Mouse (Mus musculus) embryonic facial prominence, embryonic 13.5 days (tissue): ENCODE results near the gene Sfn. TPM values are rescaled to one million over a fixed set of nuclear protein-coding genes. Genes with fewer than 3 reads are reported as not detected.
A peak's percentile ranks its signal among the peaks of the same experiment; 100 is the strongest.
"Not testable (repeated sequence)": the region's sequence is repeated elsewhere in the genome, so short reads cannot be mapped to it uniquely, and the experiment has no call there.

Experiments used
- ATAC-seq: fragments of 200-750 bp; cut with Nextera tagmentation; 2 replicates; pipeline ENCODE4 v1.8.0; 2017; ENCODE audit warnings: low read depth; ENCODE audit not compliant: insufficient number of reproducible peaks, insufficient read depth, low FRiP score, low TSS enrichment
- H3K27ac ChIP-seq: fragments of 300-500 bp; sonication (generic); 2 replicates; pipeline ENCODE4 v1.5.1; 2015; ENCODE audit warnings: moderate library complexity, mild to moderate bottlenecking, inconsistent platforms
- H3K27me3 ChIP-seq: fragments of 300-500 bp; sonication (generic); 2 replicates; pipeline ENCODE4 v1.6.1; 2015; ENCODE audit warnings: mild to moderate bottlenecking, inconsistent platforms
- H3K36me3 ChIP-seq: fragments of 300-500 bp; sonication (generic); 2 replicates; pipeline ENCODE4 v1.6.1; 2015; ENCODE audit warnings: mild to moderate bottlenecking, inconsistent platforms
- H3K4me1 ChIP-seq: fragments of 300-500 bp; sonication (generic); 2 replicates; pipeline ENCODE4 v1.6.1; 2015; ENCODE audit warnings: inconsistent platforms
- H3K4me2 ChIP-seq: fragments of 300-500 bp; sonication (generic); 2 replicates; pipeline ENCODE4 v1.6.1; 2015; ENCODE audit warnings: moderate library complexity, mild to moderate bottlenecking, inconsistent platforms
- H3K4me3 ChIP-seq: fragments of 300-500 bp; sonication (generic); 2 replicates; pipeline ENCODE4 v1.5.1; 2015; ENCODE audit warnings: mild to moderate bottlenecking, inconsistent platforms
- H3K9ac ChIP-seq: fragments of 300-500 bp; sonication (generic); 2 replicates; pipeline ENCODE4 v1.6.1; 2015; ENCODE audit warnings: mild to moderate bottlenecking, inconsistent platforms
- H3K9me3 ChIP-seq: fragments of 300-500 bp; sonication (generic); 2 replicates; pipeline ENCODE4 v1.6.1; 2016; ENCODE audit warnings: inconsistent platforms
- WGBS: fragments of 180-500 bp; shearing (Covaris S2); methylation state at CpG from one replicate; pipeline ENCODE4 v1.1.7; 2015; ENCODE audit warnings: mixed read lengths; 5-methylcytosine and 5-hydroxymethylcytosine counted together
- polyA plus RNA-seq: library from polyadenylated mRNA; unstranded; fragments of >200 nt; fragmentation: Nextera tagmentation; extraction: Ambion mirVana; gene quantifications from 2 replicates; pipeline ENCODE4 v1.2.1, GENCODE M21; 2015

The Sfn gene
- polyA plus RNA-seq, result 130 and 142 TPM in 2 replicates

- Histone ChIP-seq H3K9me3 (no peaks in the 10 kb centered on the region), H3K36me3 (peaks cover 31% of the 10 kb centered on the region), H3K27me3 (peaks cover 55% of the 10 kb centered on the region), H3K27ac (peak within 1 kb of the TSS; percentile 39; the same call in 1 of the 2 replicates), H3K9ac (peak within 1 kb of the TSS; percentile 54), H3K4me1 (peaks cover 38% of the 10 kb centered on the region), H3K4me2 (peak within 1 kb of the TSS; percentile 53), H3K4me3 (peak within 1 kb of the TSS; percentile 56)
- WGBS, result 3% methylated on average over 16 of the region's 16 CpGs
- no peak for ATAC-seq
These were observed at the start of gene Sfn for GRCm38 (mm10) chr4:133601721-133602218. Sfn (minus strand) TSS chr4:133602168.

- H3K4me1 ChIP-seq, result 0 out of 2 replicates have a peak, but pooled peaks cover 4% of the 10 kb centered on the region
- 0 out of 2 replicates have a peak, but pooled peaks cover 2% of the 10 kb centered on the region for H3K9me3 ChIP-seq
- H3K27me3 ChIP-seq, result no peaks in the 10 kb centered on the region
- 46% methylated on average over 10 of the region's 10 CpGs for WGBS
- H3K27ac ChIP-seq, result no peak overlapping the region
- H3K4me2 ChIP-seq, result no peak overlapping the region
- no peak overlapping the region for H3K9ac ChIP-seq
- ATAC-seq, result no peak
- H3K36me3 ChIP-seq, result no peaks in the 10 kb centered on the region
- no peak overlapping the region for H3K4me3 ChIP-seq
These were observed 49.5 kb upstream of the Sfn start for GRCm38 (mm10) chr4:133651445-133651844.

GRCm38 (mm10) chr4:133649989-133650699, 48.2 kb upstream of the Sfn start, which contains the start of gene Zdhhc18:
Zdhhc18 (minus strand) TSS chr4:133650154.
- 36% methylated on average over 7 of the region's 7 CpGs for WGBS
- ATAC-seq, result no peak
- Histone ChIP-seq H3K9me3 (peaks cover 7% of the 10 kb centered on the region; the same call in 1 of the 2 replicates), H3K4me1 (no peaks in the 10 kb centered on the region), H3K27me3 (no peaks in the 10 kb centered on the region), H3K27ac (peak within 1 kb of the TSS; percentile 33; the same call in 1 of the 2 replicates), H3K9ac (0 out of 2 replicates have a peak within 1 kb of the TSS, but pooled peaks have one; percentile 49), H3K4me3 (peak within 1 kb of the TSS; percentile 29), H3K4me2 (peak within 1 kb of the TSS; percentile 49), H3K36me3 (no peaks in the 10 kb centered on the region)

DNA sequence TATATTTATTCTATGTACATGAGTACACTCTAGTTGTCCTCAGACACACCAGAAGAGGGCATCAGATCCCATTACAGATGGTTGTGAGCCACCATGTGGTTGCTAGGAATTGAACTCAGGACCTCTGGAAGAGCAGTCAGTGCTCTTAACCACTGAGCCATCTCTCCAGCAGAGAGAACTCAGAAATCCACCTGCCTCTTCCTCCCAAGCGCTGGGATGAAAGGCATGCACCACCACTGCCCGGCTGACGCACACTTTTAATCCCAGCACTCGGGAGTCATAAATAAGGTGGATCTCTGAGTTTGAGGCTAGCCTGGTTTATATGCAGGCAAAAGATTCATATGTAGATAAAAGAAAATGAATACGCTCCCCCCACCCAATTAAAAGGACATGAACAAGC, 47.5 kb upstream of the Sfn start:
- not testable (repeated sequence) for ATAC-seq, H3K36me3 ChIP-seq, H3K4me1 ChIP-seq, H3K9ac ChIP-seq, H3K27me3 ChIP-seq
- H3K9me3 ChIP-seq, result peaks cover 10% of the 10 kb centered on the region; the same call in 1 of the 2 replicates
- peak overlapping the region; percentile 49 for H3K4me2 ChIP-seq
- 87% methylated on average over 5 of the region's 5 CpGs for WGBS
- peak overlapping the region; percentile 29 for H3K4me3 ChIP-seq
- peak overlapping the region; percentile 33; the same call in 1 of the 2 replicates for H3K27ac ChIP-seq

DNA sequence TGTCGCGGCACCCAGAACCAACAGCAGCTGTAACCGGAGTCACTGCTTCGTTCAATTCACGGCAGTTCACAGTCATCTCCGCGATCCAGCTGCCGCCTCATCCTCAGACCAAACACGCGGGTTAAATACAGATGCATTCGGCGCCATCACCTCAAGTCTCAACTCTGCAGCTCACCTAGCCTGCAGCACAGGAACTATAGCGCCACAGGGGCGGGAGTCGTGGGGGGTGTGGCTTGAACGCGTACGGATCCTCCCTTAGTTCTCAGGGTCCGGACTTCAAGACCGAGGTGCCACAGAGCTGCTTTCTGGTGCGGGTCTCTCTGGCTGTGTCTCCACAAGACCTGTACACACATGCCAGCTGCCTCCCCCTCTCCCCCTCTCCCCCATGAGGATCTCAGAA, 43.7 kb upstream of the Sfn start:
- H3K36me3 ChIP-seq, result no peaks in the 10 kb centered on the region
- no peak overlapping the region for H3K9ac ChIP-seq
- H3K4me1 ChIP-seq, result no peaks in the 10 kb centered on the region
- WGBS, result 35% methylated on average over 21 of the region's 21 CpGs
- H3K27ac ChIP-seq, result no peak overlapping the region
- peak overlapping the region; percentile 46 for H3K4me2 ChIP-seq
- peaks cover 17% of the 10 kb centered on the region for H3K9me3 ChIP-seq
- H3K27me3 ChIP-seq, result no peaks in the 10 kb centered on the region
- H3K4me3 ChIP-seq, result no peak overlapping the region
- no peak for ATAC-seq

- Histone ChIP-seq H3K4me2 (no peak overlapping the region), H3K27me3 (no peaks in the 10 kb centered on the region), H3K9ac (no peak overlapping the region), H3K36me3 (no peaks in the 10 kb centered on the region), H3K27ac (no peak overlapping the region), H3K4me3 (no peak overlapping the region), H3K4me1 (no peaks in the 10 kb centered on the region), H3K9me3 (peaks cover 17% of the 10 kb centered on the region)
- ATAC-seq, result no peak
- WGBS, result 84% methylated on average over 3 of the region's 3 CpGs
These were observed 43.2 kb upstream of the Sfn start for GRCm38 (mm10) chr4:133645195-133645594.

GRCm38 (mm10) chr4:133634043-133634410, 32.1 kb upstream of the Sfn start:
- H3K27ac ChIP-seq, result no peak overlapping the region
- H3K4me2 ChIP-seq, result no peak overlapping the region
- no peaks in the 10 kb centered on the region for H3K27me3 ChIP-seq
- WGBS, result 77% methylated on average over 5 of the region's 5 CpGs
- no peak overlapping the region; the same call in 1 of the 2 replicates for H3K9ac ChIP-seq
- ATAC-seq, result no peak
- H3K4me3 ChIP-seq, result no peak overlapping the region
- peaks cover 30% of the 10 kb centered on the region for H3K4me1 ChIP-seq
- H3K36me3 ChIP-seq, result no peaks in the 10 kb centered on the region
- H3K9me3 ChIP-seq, result no peaks in the 10 kb centered on the region

- H3K4me2 ChIP-seq, result peak overlapping the region; percentile 89
- no peaks in the 10 kb centered on the region for H3K27me3 ChIP-seq
- WGBS, result 13% methylated on average over 25 of the region's 47 CpGs
- H3K4me1 ChIP-seq, result peaks cover 30% of the 10 kb centered on the region
- H3K9me3 ChIP-seq, result no peaks in the 10 kb centered on the region
- H3K27ac ChIP-seq, result peak overlapping the region; percentile 69
- peak overlapping the region; percentile 91 for H3K9ac ChIP-seq
- H3K4me3 ChIP-seq, result peak overlapping the region; percentile 82
- H3K36me3 ChIP-seq, result no peaks in the 10 kb centered on the region
- ATAC-seq, result peak; percentile 57; the same call in 1 of the 2 replicates
These were observed 31.5 kb upstream of the Sfn start for GRCm38 (mm10) chr4:133633332-133634042.

DNA sequence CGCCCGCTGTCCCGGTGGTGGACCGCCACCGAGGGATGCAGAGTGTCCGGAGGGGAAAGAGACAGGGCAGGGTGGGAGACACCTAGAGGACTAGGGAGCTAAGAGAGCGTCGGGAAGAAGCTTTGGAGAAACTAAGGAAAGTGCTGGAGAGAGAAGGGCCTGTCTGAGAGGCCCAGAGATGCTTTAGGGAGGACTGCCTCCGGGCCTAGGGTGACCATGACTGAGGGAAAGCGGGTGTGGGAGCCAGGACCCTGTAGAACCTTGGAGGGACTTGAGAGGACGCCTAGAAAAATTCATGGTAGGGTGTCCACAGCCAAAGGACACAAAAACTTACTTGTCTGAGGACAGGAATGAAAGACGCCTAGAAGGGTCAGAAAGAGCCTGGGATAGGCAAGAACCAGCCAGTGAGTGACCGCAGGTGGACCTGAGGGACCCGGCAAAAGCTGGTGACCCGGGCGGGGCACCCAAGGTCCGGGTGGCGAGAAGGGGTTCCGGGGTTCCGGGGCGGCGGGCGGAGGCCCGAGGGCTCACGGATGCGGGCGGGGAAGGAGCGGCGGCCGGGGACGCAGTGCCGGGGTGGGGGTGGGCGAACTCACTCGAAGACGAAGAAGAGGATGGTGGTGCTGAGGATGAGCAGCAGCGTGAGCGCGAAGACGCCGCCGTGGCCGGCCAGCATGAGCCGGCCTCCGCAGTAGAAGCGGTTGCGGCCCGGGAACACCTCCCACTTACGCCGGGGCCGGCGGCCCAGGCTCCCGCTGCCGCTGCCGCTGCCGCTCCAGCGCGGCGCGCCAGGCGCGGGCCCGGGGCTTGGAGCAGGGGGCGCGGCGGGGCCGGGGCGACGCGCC, 30.7 kb upstream of the Sfn start:
- peaks cover 30% of the 10 kb centered on the region for H3K4me1 ChIP-seq
- H3K4me3 ChIP-seq, result peak overlapping the region; percentile 82
- 1% methylated on average over 53 of the region's 69 CpGs for WGBS
- no peaks in the 10 kb centered on the region for H3K36me3 ChIP-seq
- H3K27me3 ChIP-seq, result no peaks in the 10 kb centered on the region
- no peaks in the 10 kb centered on the region for H3K9me3 ChIP-seq
- peak overlapping the region; percentile 89 for H3K4me2 ChIP-seq
- H3K27ac ChIP-seq, result peak overlapping the region; percentile 69
- peak overlapping the region; percentile 91 for H3K9ac ChIP-seq
- ATAC-seq, result no peak

- Histone ChIP-seq H3K9ac (peak overlapping the region; percentile 91), H3K4me2 (peak overlapping the region; percentile 89), H3K27me3 (no peaks in the 10 kb centered on the region), H3K27ac (no peak overlapping the region), H3K4me3 (peak overlapping the region; percentile 82), H3K36me3 (peaks cover 3% of the 10 kb centered on the region), H3K9me3 (no peaks in the 10 kb centered on the region), H3K4me1 (peaks cover 30% of the 10 kb centered on the region)
- ATAC-seq, result no peak
- WGBS, result 38% methylated on average over 9 of the region's 9 CpGs
These were observed 29.9 kb upstream of the Sfn start for GRCm38 (mm10) chr4:133631769-133632411.
